Mouse (Mus musculus): ENCODE results near the gene Uqcc2.

GRCm38 (mm10) chr17:27125669-27126202 lies 8.0 kb downstream of the Uqcc2 start:
- TF ChIP-seq POLR2A (IDR thresholded peaks at IDR 0.05; ENCODE audit: low read depth, low read length) (no peak), CTCF (IDR thresholded peaks at IDR 0.05; ENCODE audit: extremely low read depth, insufficient read depth, insufficient read length, insufficient replicate concordance) (no peak)
